Comparison of ENCODE assay signal across 8 mouse cellular contexts in genomic region chr5:124861463-124861862, GRCm38 (mm10). TPM values are rescaled to one million over a fixed set of nuclear protein-coding genes. Genes with fewer than 3 reads are reported as not detected.
A peak's percentile ranks its signal among the peaks of the same experiment; 100 is the strongest.
DNase-seq lines count a peak whose midpoint lies in the region; ATAC-seq and TF ChIP-seq lines count a peak whose summit lies in the region.

No protein-coding gene starts in this region.

- TF ChIP-seq EP300 in ES-Bruce4 (IDR thresholded peaks at IDR 0.05; ENCODE audit: insufficient read depth, low read depth, low read length), result no peak

- no peak for ATAC-seq in heart, embryonic 16.5 days (replicated peaks; ENCODE audit: extremely low read depth, insufficient read depth, low FRiP score)
- ATAC-seq in midbrain, embryonic 13.5 days, result peak; percentile 8
- ATAC-seq in stomach, embryonic 16.5 days (ENCODE audit: insufficient read depth, low FRiP score), result no peak

- DNase-seq in adrenal gland, adult 18-20 months (ENCODE audit: low spot score in 2 of 2), result peak; percentile 35 to 42
- DNase-seq in adrenal gland, postnatal 4 days (ENCODE audit: low spot score in 2 of 2), result no peak
- peak in 1 of 2 experiments; percentile 30 for DNase-seq in layer of hippocampus, adult 2 months (ENCODE audit: low spot score in 2 of 2)

- no peaks in the 10 kb centered on the region for H3K9me3 ChIP-seq in ES-Bruce4 (replicated peaks; ENCODE audit: control insufficient read depth, insufficient read depth, low read length, poor library complexity, severe bottlenecking)
- no peaks in the 10 kb centered on the region for H3K9me3 ChIP-seq in heart, embryonic 16.5 days (replicated peaks; ENCODE audit: control insufficient read depth, low read length)
- H3K9me3 ChIP-seq in midbrain, embryonic 13.5 days, result no peaks in the 10 kb centered on the region
- H3K9me3 ChIP-seq in stomach, embryonic 16.5 days (replicated peaks; ENCODE audit: control insufficient read depth, low read length), result no peaks in the 10 kb centered on the region

- H3K4me1 ChIP-seq in ES-Bruce4 (ENCODE audit: control insufficient read depth, insufficient read depth, low read length), result no peaks in the 10 kb centered on the region
- peaks cover 12% of the 10 kb centered on the region for H3K4me1 ChIP-seq in cortical plate, adult 2 months (ENCODE audit: control insufficient read depth, insufficient read depth, low read length)
- H3K4me1 ChIP-seq in heart, embryonic 16.5 days (ENCODE audit: control insufficient read depth, insufficient read depth, low read length), result peaks cover 15% of the 10 kb centered on the region
- peaks cover 45% of the 10 kb centered on the region for H3K4me1 ChIP-seq in midbrain, embryonic 13.5 days (replicated peaks)
- peaks cover 12% of the 10 kb centered on the region for H3K4me1 ChIP-seq in stomach, embryonic 16.5 days (ENCODE audit: control insufficient read depth, insufficient read depth, low read length)

- peak overlapping the region; percentile 81 for H3K4me2 ChIP-seq in heart, embryonic 16.5 days (ENCODE audit: low read depth, low read length)
- peak overlapping the region; percentile 87 for H3K4me2 ChIP-seq in midbrain, embryonic 13.5 days (replicated peaks)
- peak overlapping the region; percentile 97 for H3K4me2 ChIP-seq in stomach, embryonic 16.5 days (ENCODE audit: low read depth, low read length)

- 0 out of 2 replicates have a peak, but pooled peaks cover 4% of the 10 kb centered on the region for H3K36me3 ChIP-seq in ES-Bruce4 (ENCODE audit: control insufficient read depth, insufficient read depth, low read length, poor library complexity, severe bottlenecking)
- H3K36me3 ChIP-seq in heart, embryonic 16.5 days (ENCODE audit: control insufficient read depth, insufficient read depth), result no peaks in the 10 kb centered on the region
- 0 out of 2 replicates have a peak, but pooled peaks cover 3% of the 10 kb centered on the region for H3K36me3 ChIP-seq in midbrain, embryonic 13.5 days
- H3K36me3 ChIP-seq in stomach, embryonic 16.5 days (ENCODE audit: control insufficient read depth, insufficient read depth, low read length), result no peaks in the 10 kb centered on the region

- H3K4me3 ChIP-seq in ES-Bruce4 (ENCODE audit: low read depth, low read length), result peak overlapping the region; percentile 75
- peak overlapping the region; percentile 97 for H3K4me3 ChIP-seq in cortical plate, adult 2 months (ENCODE audit: insufficient read depth, low read length)
- peak overlapping the region; percentile 98 for H3K4me3 ChIP-seq in heart, embryonic 16.5 days (ENCODE audit: low read length)
- peak overlapping the region; percentile 93 for H3K4me3 ChIP-seq in layer of hippocampus, adult 2 months
- H3K4me3 ChIP-seq in midbrain, embryonic 13.5 days (replicated peaks), result peak overlapping the region; percentile 98
- H3K4me3 ChIP-seq in stomach, embryonic 16.5 days (replicated peaks; ENCODE audit: low read length), result peak overlapping the region; percentile 97

- no peak overlapping the region; the same call in 1 of the 2 replicates for H3K27ac ChIP-seq in ES-Bruce4 (ENCODE audit: insufficient read depth, low read length)
- peak overlapping the region; percentile 97 for H3K27ac ChIP-seq in cortical plate, adult 2 months (ENCODE audit: insufficient read depth, low read length)
- H3K27ac ChIP-seq in heart, embryonic 16.5 days (ENCODE audit: low read length), result no peak overlapping the region
- H3K27ac ChIP-seq in layer of hippocampus, adult 2 months, result peak overlapping the region; percentile 97
- H3K27ac ChIP-seq in midbrain, embryonic 13.5 days, result peak overlapping the region; percentile 97
- no peak overlapping the region for H3K27ac ChIP-seq in stomach, embryonic 16.5 days (ENCODE audit: low read length)

- peak overlapping the region; percentile 86 for H3K9ac ChIP-seq in ES-Bruce4 (ENCODE audit: low read depth, poor library complexity, severe bottlenecking)
- peak overlapping the region; percentile 67 for H3K9ac ChIP-seq in heart, embryonic 16.5 days (ENCODE audit: low read length)
- peak overlapping the region; percentile 83 for H3K9ac ChIP-seq in midbrain, embryonic 13.5 days (replicated peaks)
- H3K9ac ChIP-seq in stomach, embryonic 16.5 days (ENCODE audit: low read length), result peak overlapping the region; percentile 76

- no peak for TF ChIP-seq POLR2A in ES-Bruce4 (IDR thresholded peaks at IDR 0.05; ENCODE audit: insufficient read depth, low read length)
- no peak for TF ChIP-seq POLR2A in cortical plate, adult 2 months (IDR thresholded peaks at IDR 0.05; ENCODE audit: extremely low read depth, insufficient read depth, low read length)

- no peak for TF ChIP-seq CTCF in ES-Bruce4 (IDR thresholded peaks at IDR 0.05; ENCODE audit: low read depth, low read length)
- no peak for TF ChIP-seq CTCF in cortical plate, adult 2 months (IDR thresholded peaks at IDR 0.05; ENCODE audit: extremely low read depth, insufficient read depth, low read length)
- TF ChIP-seq CTCF in layer of hippocampus, adult 2 months (conservative IDR thresholded peaks at IDR 0.05), result no peak

- under 1% methylated on average over 33 of the region's 33 CpGs for WGBS in heart, embryonic 16.5 days
- under 1% methylated on average over 31 of the region's 33 CpGs for WGBS in midbrain, embryonic 13.5 days
- WGBS in stomach, embryonic 16.5 days, result 1% methylated on average over 29 of the region's 33 CpGs

- no peaks in the 10 kb centered on the region for H3K27me3 ChIP-seq in ES-Bruce4 (ENCODE audit: control insufficient read depth, insufficient read depth, low read length, poor library complexity, severe bottlenecking)
- H3K27me3 ChIP-seq in heart, embryonic 16.5 days (ENCODE audit: control insufficient read depth, insufficient read depth, low read length), result peaks cover 32% of the 10 kb centered on the region
- H3K27me3 ChIP-seq in midbrain, embryonic 13.5 days, result peaks cover 3% of the 10 kb centered on the region; the same call in 1 of the 2 replicates
- peaks cover 15% of the 10 kb centered on the region for H3K27me3 ChIP-seq in stomach, embryonic 16.5 days (ENCODE audit: control insufficient read depth, insufficient read depth, low read length)

RNA-seq across cellular contexts. Expression of gene Ccdc92, which starts 0.8 kb away (rescaled TPM):
- total RNA-seq in adrenal gland, adult 18-20 months (2021), result 1 to 10 TPM; 6.4 to 8.4 TPM
- 1 to 10 TPM; 5.6 to 7.6 TPM for total RNA-seq in adrenal gland, postnatal 4 days (2021)
- 8.3 and 12.6 TPM in 2 replicates for polyA plus RNA-seq in ES-Bruce4 (2011; ENCODE audit: insufficient read depth, insufficient read length, low read depth, missing spikeins)
- 88.0 and 98.3 TPM in 2 replicates for polyA plus RNA-seq in cortical plate, adult 2 months (2012; rRNA removed)
- polyA plus RNA-seq in heart, embryonic 16.5 days (2015; fragmentation: Nextera tagmentation; extraction: Ambion mirVana), result 3.1 and 3.2 TPM in 2 replicates
- 10 to 100 TPM; 79.7 to 81.8 TPM for total RNA-seq in layer of hippocampus, adult 2 months (2021)
- polyA plus RNA-seq in midbrain, embryonic 13.5 days (2015; fragmentation: Nextera tagmentation; extraction: Ambion mirVana), result 24.8 and 28.0 TPM in 2 replicates
- 5.3 and 6.1 TPM in 2 replicates for polyA plus RNA-seq in stomach, embryonic 16.5 days (2015; fragmentation: Nextera tagmentation; extraction: Ambion mirVana)

RNA-seq across cellular contexts. Expression of gene Zfp664, which starts 1.0 kb away (rescaled TPM):
- 10 to 100 TPM; 52.4 to 60.3 TPM for total RNA-seq in adrenal gland, adult 18-20 months (2021)
- total RNA-seq in adrenal gland, postnatal 4 days (2021), result 10 to 100 TPM; 52.5 to 64.6 TPM
- 96.4 and 103 TPM in 2 replicates for polyA plus RNA-seq in ES-Bruce4 (2011; ENCODE audit: insufficient read depth, insufficient read length, low read depth, missing spikeins)
- 63.2 and 64.1 TPM in 2 replicates for polyA plus RNA-seq in cortical plate, adult 2 months (2012; rRNA removed)
- 54.2 and 56.0 TPM in 2 replicates for polyA plus RNA-seq in heart, embryonic 16.5 days (2015; fragmentation: Nextera tagmentation; extraction: Ambion mirVana)
- total RNA-seq in layer of hippocampus, adult 2 months (2021), result 10 to 100 TPM; 65.1 to 66.1 TPM
- polyA plus RNA-seq in midbrain, embryonic 13.5 days (2015; fragmentation: Nextera tagmentation; extraction: Ambion mirVana), result 163 and 174 TPM in 2 replicates
- 43.6 and 54.3 TPM in 2 replicates for polyA plus RNA-seq in stomach, embryonic 16.5 days (2015; fragmentation: Nextera tagmentation; extraction: Ambion mirVana)

Comparison
In these comparisons a context has a peak if more than half of its experiments do, and no peak if none do; other contexts are left out.
1. DNase-seq: peak in adrenal gland, adult 18-20 months (2 of 2); none in adrenal gland, postnatal 4 days (0 of 2).
2. H3K27ac ChIP-seq: peak in cortical plate, adult 2 months (single experiment), layer of hippocampus, adult 2 months (single experiment) and midbrain, embryonic 13.5 days (single experiment); none in ES-Bruce4 (single experiment), heart, embryonic 16.5 days (single experiment) and stomach, embryonic 16.5 days (single experiment).
3. Peak in every context shown above with its lines, with median percentiles within 50 percentile points of each other: H3K4me3 ChIP-seq, H3K9ac ChIP-seq and H3K4me2 ChIP-seq.